In genomic region chr2:121719000-121719399, GRCm38 (mm10) we compare ENCODE assay signal across 22 mouse cellular contexts.
A peak's percentile ranks its signal among the peaks of the same experiment; 100 is the strongest.
DNase-seq lines count a peak whose midpoint lies in the region; ATAC-seq lines count a peak whose summit lies in the region.
"Had no signal": no experiment of that assay in that cellular context is flagged by ENCODE, and none has a peak within 500 bp of the region (broad histone marks: within the 10 kb centered on the region; RNA-seq: fewer than 3 reads in every experiment).

No protein-coding gene starts in this region.

- H3K9me3 ChIP-seq in hindbrain, embryonic 13.5 days: no peaks in the 10 kb centered on the region
- no peaks in the 10 kb centered on the region for H3K9me3 ChIP-seq in hindbrain, embryonic 14.5 days (ENCODE audit: control insufficient read depth, low read length)
- H3K9me3 ChIP-seq in neural tube, embryonic 13.5 days: no peaks in the 10 kb centered on the region
- H3K9me3 ChIP-seq: embryonic facial prominence, embryonic 13.5 days; embryonic facial prominence, embryonic 15.5 days; forebrain, embryonic 10.5 days; forebrain, embryonic 12.5 days had no signal

- intact Hi-C loops in heart, postnatal 25 days (cut with DNase I): no loop called here

- peak; percentile 51 for DNase-seq in heart, adult 11 months
- DNase-seq in heart, postnatal 25 days (ENCODE audit: low spot score): no peak
- no peak for DNase-seq in hindbrain, embryonic 14.5 days (ENCODE audit: low spot score)
- DNase-seq in neural tube, embryonic 10.5 days (ENCODE audit: extremely low spot score, low spot score): no peak
- DNase-seq: adrenal gland, adult 2 months; adrenal gland, postnatal 10 days; adrenal gland, postnatal 25 days; cerebellum, adult 11 months; cerebellum, adult 18-20 months; cerebellum, adult 8-10 months; cerebellum, adult 9-11 months; cerebellum, postnatal 14 days; cerebellum, postnatal 36 days; embryo, embryonic 11 days had no signal

- H3K27ac ChIP-seq in hindbrain, embryonic 13.5 days: peak overlapping the region; percentile 3; the same call in 1 of the 2 replicates
- H3K27ac ChIP-seq in hindbrain, embryonic 14.5 days: no peak overlapping the region
- H3K27ac ChIP-seq in neural tube, embryonic 13.5 days (replicated peaks): 0 out of 2 replicates have a peak overlapping the region, but pooled peaks have one; percentile 13
- H3K27ac ChIP-seq: embryonic facial prominence, embryonic 13.5 days; embryonic facial prominence, embryonic 15.5 days; forebrain, embryonic 10.5 days; forebrain, embryonic 12.5 days had no signal

- H3K36me3 ChIP-seq in hindbrain, embryonic 13.5 days: no peaks in the 10 kb centered on the region
- H3K36me3 ChIP-seq in hindbrain, embryonic 14.5 days (replicated peaks; ENCODE audit: control insufficient read depth, insufficient read depth): no peaks in the 10 kb centered on the region
- H3K36me3 ChIP-seq in neural tube, embryonic 13.5 days: no peaks in the 10 kb centered on the region
- H3K36me3 ChIP-seq: embryonic facial prominence, embryonic 13.5 days; embryonic facial prominence, embryonic 15.5 days; forebrain, embryonic 10.5 days; forebrain, embryonic 12.5 days had no signal

- H3K9ac ChIP-seq in hindbrain, embryonic 13.5 days: no peak overlapping the region
- no peak overlapping the region for H3K9ac ChIP-seq in hindbrain, embryonic 14.5 days
- H3K9ac ChIP-seq in neural tube, embryonic 13.5 days: no peak overlapping the region
- H3K9ac ChIP-seq: embryonic facial prominence, embryonic 13.5 days; embryonic facial prominence, embryonic 15.5 days; forebrain, embryonic 12.5 days had no signal

- peaks cover 27% of the 10 kb centered on the region for H3K4me1 ChIP-seq in hindbrain, embryonic 13.5 days (replicated peaks)
- H3K4me1 ChIP-seq in hindbrain, embryonic 14.5 days (replicated peaks; ENCODE audit: control insufficient read depth, insufficient read depth, low read length): peaks cover 24% of the 10 kb centered on the region; the same call in 1 of the 2 replicates
- H3K4me1 ChIP-seq in neural tube, embryonic 13.5 days (replicated peaks): peaks cover 21% of the 10 kb centered on the region
- H3K4me1 ChIP-seq: embryonic facial prominence, embryonic 13.5 days; embryonic facial prominence, embryonic 15.5 days had no signal

- no peak overlapping the region for H3K4me3 ChIP-seq in hindbrain, embryonic 13.5 days
- H3K4me3 ChIP-seq in hindbrain, embryonic 14.5 days (replicated peaks; ENCODE audit: low read length): no peak overlapping the region
- no peak overlapping the region for H3K4me3 ChIP-seq in neural tube, embryonic 13.5 days
- H3K4me3 ChIP-seq: embryonic facial prominence, embryonic 13.5 days; embryonic facial prominence, embryonic 15.5 days; erythroblast, embryonic 14.5 days; forebrain, embryonic 10.5 days; forebrain, embryonic 12.5 days had no signal

- 64% methylated on average over 6 of the region's 6 CpGs for WGBS in hindbrain, embryonic 13.5 days
- WGBS in hindbrain, embryonic 14.5 days: 69% methylated on average over 6 of the region's 6 CpGs
- 78% methylated on average over 6 of the region's 6 CpGs for WGBS in neural tube, embryonic 13.5 days

- no peak for ATAC-seq in hindbrain, embryonic 13.5 days (ENCODE audit: low FRiP score)
- no peak for ATAC-seq in hindbrain, embryonic 14.5 days (ENCODE audit: low FRiP score)
- no peak for ATAC-seq in neural tube, embryonic 13.5 days (ENCODE audit: low read depth)
- ATAC-seq: forebrain, embryonic 14.5 days had no signal

- H3K27me3 ChIP-seq in hindbrain, embryonic 13.5 days: no peaks in the 10 kb centered on the region
- no peaks in the 10 kb centered on the region for H3K27me3 ChIP-seq in hindbrain, embryonic 14.5 days (ENCODE audit: control insufficient read depth, insufficient read depth, low read length)
- no peaks in the 10 kb centered on the region for H3K27me3 ChIP-seq in neural tube, embryonic 13.5 days
- H3K27me3 ChIP-seq: embryonic facial prominence, embryonic 13.5 days; embryonic facial prominence, embryonic 15.5 days; forebrain, embryonic 12.5 days had no signal

- H3K4me2 ChIP-seq in hindbrain, embryonic 13.5 days: no peak overlapping the region
- H3K4me2 ChIP-seq in hindbrain, embryonic 14.5 days (replicated peaks): no peak overlapping the region
- H3K4me2 ChIP-seq in neural tube, embryonic 13.5 days: no peak overlapping the region
- H3K4me2 ChIP-seq: embryonic facial prominence, embryonic 13.5 days; embryonic facial prominence, embryonic 15.5 days; forebrain, embryonic 12.5 days had no signal
